Mouse (Mus musculus): ENCODE results near the gene Flcn.

DNA sequence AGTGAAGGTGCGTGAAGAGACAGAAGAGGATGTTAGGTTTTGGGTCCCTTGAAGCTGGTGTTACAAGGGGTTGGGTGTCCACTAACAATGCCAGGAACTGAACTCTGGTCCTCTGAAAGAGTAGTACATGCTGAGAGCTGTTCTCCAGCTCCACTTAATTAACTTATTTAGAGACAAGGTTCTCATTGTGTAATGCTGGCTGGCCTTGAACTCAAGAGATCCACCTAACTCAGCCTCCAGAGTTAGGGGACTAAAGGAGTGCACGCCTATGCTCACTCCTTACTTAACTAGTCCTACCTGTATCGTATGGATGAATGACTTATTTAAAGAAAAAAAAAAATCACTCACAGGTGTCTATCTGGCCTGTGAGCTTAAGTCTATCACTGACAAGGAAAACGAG, 28.6 kb upstream of the Flcn start:
- no peak for TF ChIP-seq CTCF (IDR thresholded peaks at IDR 0.05; ENCODE audit: borderline replicate concordance, extremely low read depth, insufficient read depth, insufficient read length)
- no peak for TF ChIP-seq POLR2A (IDR thresholded peaks at IDR 0.05; ENCODE audit: borderline replicate concordance, extremely low read depth, insufficient read depth, insufficient read length, poor library complexity, severe bottlenecking)

All from brain, embryonic 14.5 days (tissue).